Mouse (Mus musculus): Measurements from ENCODE around the gene Olfr1166.
"Not testable (repeated sequence)": the region's sequence is repeated elsewhere in the genome, so short reads cannot be mapped to it uniquely, and the experiment has no call there.

Olfr1166 gene

GRCm38 (mm10) chr2:88128172-88128571 lies at the start of gene Olfr1166:
Olfr1166 (minus strand) TSS chr2:88128272.
- DNase-seq, result no peak

DNA sequence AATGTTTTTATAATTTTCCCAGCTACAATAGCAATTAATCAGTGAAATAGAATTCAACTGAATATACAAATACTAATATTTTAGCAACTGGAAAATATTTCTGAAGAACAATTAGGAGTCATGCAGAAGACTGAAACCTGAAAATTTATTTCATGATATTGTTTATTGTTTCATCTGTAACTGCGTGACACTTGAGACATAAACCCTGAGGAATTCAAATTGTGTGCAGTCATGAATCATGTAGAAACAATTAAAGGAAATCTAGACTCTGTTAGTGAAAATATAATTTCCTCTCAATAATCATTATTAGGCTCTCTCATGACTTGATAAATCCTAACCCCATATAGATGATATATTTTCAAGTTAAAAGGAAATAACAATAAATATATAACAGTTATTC lies 27.0 kb upstream of the Olfr1166 start, which contains the start of gene Olfr1167:
Gene Olfr1167, minus strand, starts transcription at position 101 of the 400 bp plus-strand sequence.
- DNase-seq, result not testable (repeated sequence)

DNA sequence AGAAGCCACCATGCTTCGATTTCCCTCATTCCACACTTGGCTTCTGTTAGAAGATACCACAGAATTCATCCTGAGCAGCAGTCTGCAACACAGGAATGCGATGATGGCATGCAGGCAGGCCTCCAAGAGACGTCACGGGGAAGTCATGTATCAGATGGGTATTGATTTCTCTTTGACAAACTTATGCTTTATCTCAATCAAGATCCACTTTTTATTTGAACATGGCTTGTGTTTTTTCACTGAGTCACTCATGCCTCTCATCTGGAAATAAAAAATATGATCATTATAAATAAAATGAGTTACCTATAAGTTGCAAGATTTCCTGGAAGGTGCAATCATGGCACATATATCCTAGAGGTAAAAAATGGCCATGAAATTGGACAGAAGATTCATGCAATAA lies 34.2 kb downstream of the Olfr1166 start, which contains the start of gene Olfr1164:
Gene Olfr1164, minus strand, starts transcription at position 101 of the 400 bp plus-strand sequence.
- DNase-seq, result no peak
